Mouse (Mus musculus): ENCODE results near the gene Smim24.
A peak's percentile ranks its signal among the peaks of the same experiment; 100 is the strongest.

Gene Smim24

DNA sequence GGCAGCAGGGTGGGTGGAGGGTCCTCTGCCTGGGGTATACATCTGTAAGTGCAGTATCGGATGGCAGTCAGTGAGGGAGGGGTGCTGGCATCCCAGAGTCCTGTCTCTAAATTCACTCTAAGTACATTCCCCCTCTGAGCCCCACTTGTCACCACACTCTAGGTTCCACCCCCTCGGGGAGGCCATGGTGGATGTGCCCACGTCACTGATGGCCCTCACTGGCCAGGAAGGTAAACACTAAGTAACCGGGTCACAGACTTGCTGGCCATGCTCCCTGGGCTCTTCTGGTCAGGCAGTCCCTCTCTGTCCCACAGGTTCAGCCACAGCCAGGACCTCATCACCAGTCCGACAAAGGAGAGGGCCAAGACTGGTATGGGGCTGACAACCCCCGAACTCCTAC is 29.3 kb downstream of the Smim24 start:
- DNase-seq (ENCODE audit: low read depth, low spot score): peak; percentile 4

DNA sequence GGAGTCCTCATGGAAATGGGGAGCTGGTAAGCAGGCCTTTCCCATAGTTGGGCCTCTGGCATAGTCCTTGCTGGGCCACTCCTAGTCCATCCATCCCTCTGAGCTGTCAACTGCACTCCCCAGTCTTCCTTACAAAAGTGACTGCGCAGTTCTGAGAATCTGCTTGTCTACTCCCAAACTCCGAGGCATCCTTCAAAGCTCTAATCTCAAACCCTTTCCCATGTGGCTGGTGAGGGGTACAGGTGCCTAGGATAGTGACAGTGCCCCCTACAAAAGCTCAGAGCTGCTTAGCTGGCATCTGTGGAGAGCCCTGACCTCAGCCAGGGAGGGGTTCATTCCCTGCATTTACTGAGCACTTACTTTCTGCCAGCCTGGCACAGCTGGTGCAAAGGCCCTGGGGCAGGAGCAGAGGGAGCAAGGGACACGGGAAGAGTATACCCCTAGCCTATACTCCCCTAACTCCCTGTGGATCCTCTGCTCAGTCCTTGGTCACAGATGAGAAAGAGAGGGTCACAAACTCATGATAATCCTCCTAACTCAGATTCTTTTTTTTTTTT is 29.9 kb downstream of the Smim24 start:
- DNase-seq (ENCODE audit: low read depth, low spot score): no peak

DNA sequence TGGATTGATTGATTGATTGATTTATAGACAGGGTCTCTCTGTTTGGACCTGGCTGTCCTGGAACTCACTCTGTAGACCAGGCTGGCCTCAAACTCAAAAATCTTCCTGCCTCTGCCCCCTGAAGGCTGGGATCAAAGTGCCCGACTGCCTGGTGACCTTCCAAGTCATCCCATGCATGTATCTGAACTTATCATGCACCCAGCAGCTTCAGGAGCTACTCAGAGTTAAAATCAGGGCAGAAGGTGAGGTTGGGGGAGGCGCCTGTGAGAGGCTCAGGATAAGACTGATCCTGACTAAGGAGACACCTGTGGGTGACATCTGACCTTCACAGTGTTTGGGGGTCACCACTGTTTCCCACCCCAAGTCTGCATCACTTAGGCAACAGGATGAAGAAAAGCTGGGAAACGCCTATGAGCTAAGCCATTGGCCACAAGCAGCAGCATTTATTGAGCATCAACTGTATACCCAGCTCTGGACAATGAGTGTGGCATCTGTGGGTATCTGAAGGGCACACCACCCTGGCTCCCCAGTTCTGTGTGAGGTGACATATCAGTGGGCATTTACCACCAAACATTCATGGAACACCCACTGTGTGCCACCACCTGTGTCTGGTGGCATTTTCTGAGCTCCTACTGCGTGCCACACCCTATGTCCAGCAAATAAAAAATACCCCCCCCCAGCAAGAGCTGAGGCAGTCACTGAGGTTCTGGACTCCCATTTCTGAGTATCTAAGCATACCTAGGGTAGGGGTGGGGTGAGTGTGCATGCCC is 30.8 kb downstream of the Smim24 start:
- DNase-seq (ENCODE audit: low read depth, low spot score): peak; percentile 7

DNA sequence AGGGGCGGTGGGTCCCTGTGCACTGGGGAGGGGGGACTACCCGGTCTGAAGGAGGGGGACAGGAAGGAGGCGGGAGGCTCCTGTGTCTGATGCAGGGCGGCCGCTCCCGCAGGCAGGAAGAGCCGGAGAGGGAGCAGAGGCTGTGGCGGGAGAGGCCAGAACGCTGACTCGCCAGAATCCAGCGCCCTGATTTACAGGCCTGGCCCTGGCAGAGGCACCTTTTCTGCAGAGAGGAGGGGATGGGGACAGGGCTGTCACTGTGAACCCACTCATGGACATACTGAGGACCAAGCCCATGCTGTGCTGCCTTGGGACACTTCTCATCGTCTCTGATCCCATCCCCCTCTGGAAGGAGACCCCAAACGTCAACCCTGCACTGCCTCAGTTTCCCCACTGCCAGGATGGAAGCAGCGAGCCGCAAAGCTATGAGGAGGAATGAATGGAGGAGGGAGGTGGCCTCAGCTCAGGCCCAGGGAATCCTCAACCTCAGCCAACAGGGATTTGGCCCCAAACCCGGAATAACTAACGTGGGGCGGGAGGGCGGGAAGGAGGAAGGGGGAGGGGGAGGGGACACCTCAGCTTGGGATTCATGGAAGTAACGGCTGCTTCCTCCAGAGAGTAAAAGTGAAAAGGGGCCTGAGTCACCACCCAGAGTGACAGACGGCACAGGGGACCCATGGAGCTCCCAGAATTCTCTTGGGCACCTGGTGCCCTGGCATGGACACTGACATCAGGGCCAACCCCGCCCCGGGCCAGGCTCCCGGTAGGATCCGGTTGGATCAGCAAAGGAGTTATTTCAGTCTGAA is 31.6 kb downstream of the Smim24 start:
- DNase-seq (ENCODE audit: low read depth, low spot score): peak; percentile 91

DNA sequence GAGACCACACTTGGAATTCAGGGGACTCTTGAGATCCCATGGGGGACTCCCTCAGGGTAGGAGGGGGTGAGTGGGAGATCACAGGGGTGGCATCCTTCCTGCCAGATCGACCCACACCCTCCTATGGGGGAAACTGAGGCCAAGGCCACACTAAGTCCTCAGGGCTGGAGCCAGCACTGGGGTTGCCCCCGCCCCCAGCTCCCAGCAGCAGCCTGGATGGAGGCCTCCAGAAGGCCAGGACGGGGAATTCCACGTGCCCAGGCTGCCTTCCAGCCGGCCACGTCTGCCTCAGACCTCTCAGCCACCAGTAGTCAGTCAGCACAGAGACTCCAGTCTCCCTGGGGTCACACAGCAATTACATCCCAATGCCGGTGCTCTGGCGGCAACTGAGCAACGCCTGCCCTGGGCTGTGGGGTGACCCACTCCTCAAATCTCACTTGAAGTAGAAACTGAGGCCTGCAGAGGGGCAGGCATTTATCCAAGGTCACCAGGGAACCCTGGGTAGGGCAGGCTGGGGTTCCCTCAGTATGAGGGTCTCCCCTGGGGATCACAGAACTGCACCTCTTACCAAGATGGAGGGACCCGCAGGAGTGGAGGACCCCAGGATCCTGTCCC is 32.5 kb downstream of the Smim24 start:
- DNase-seq (ENCODE audit: low read depth, low spot score): peak; percentile 68

DNA sequence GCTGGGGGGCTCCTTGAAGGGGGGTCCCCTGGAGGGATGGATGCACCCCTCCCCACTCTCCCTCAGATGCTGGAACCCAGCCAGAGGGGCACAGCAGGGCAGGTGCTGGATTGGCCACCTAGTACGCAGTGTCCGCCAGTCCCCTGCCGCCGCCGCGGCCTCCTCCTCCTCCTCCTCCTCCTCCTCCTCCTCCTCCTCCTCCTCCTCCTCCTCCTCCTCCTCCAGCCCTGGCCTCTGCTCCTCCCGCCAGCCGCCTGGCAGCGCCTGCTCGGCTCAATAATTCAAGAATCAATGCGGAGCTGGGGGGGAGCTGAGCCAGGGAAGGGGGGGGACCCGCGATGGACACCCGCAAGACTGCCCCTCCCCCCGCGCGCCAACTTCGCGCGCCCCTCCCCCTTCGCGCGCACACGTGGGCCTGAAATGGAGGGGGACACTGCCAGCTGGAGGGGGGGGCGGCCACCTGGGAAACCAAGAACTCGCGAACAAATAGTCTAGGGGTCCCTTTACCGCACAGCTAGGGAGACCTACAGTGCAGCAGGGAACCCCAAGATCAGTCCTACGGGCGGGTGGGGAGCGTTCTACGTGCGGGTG is 33.3 kb downstream of the Smim24 start:
- peak; percentile 42 for DNase-seq (ENCODE audit: low read depth, low spot score)

DNA sequence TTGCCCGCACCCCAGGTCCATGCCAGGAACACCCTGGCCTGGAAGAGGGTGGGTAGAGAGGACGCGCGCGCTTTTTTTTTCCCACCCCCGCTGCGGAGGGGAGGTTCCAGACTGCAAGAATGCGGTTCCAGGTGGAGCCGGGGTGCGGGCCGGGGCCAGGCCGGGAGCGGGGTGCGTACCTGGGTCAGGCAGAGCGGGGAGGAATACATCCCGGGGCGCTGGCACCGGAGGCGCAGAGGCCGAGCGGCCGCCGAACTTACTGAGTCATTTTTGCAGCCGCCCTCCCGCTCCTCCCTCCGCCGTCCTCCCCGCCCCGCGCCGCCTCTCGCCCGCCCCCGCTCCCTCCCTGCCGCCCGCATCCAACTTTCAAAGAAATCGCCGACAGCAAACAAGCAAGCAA is 34.0 kb downstream of the Smim24 start:
- peak; percentile 81 for DNase-seq (ENCODE audit: low read depth, low spot score)

DNA sequence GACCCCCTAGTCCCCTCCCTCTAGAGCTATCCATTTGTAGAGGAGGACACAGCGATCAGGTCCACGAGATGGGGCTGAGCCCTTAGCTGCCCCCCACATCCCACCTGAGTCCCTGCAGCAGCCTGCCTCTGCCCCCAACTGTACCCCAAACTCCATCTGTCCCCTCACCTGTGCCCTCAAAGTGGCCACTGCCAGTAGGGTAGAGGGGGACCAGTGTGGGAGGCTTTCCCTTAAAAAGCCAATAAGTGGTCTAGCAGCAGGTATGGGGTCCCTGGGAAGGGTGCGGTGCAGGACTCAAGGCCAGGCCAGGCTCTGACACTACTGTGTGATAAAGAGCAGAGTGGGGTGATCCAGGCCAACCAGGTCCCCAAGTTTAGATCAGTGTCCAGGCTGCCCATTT is 34.5 kb downstream of the Smim24 start:
- DNase-seq (ENCODE audit: low read depth, low spot score): no peak

DNA sequence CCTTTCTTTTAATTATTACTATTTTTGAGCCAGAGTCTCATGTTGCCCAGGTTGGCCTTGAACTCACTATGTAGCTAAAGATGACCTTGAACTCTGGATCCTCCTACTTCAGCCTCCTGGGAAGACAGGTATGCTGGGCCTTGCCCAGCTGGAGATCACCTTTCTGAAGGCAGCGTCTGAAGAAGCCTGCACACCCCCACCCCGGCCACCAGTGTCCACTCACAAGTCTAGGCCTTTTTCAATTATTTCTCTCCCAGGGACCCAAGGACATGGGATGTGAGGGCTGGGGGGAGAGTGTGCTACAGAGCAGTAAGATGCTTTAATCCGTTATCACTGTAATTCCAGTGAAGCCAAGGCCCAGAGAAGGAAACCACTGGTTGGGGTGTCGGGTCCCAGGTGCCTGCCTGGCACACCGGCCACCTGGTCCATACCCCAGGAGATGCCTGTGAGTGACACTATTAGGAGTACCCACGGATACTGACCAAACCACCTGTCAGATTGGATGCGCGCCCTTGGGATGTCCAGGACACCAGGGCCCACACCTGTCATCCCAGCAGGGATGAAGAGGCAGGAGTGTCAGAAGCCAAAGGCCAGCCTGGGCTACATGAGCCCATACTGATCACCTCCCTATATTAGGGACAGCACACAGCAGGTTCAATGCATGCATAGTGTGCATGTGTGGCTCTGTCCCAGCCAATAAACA is 35.1 kb downstream of the Smim24 start:
- peak; percentile 49 for DNase-seq (ENCODE audit: low read depth, low spot score)

DNA sequence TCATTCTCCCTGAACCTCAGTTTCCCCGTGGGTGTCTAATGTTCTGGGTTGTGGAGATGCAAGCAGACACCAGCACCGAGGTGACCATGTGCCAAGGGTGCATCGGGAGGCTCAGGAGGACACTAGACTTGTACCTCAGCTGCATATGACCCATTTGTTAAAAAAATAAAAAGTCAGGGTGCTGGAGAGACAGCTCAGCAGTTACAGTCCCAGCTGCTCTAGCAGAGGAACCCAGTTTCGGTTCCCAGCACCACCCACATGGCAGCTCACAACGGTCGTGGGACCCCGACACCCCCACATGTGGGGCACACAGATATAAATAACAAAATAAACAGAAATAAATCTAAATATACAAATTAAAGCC is 35.6 kb downstream of the Smim24 start:
- no peak for DNase-seq (ENCODE audit: low read depth, low spot score)

DNA sequence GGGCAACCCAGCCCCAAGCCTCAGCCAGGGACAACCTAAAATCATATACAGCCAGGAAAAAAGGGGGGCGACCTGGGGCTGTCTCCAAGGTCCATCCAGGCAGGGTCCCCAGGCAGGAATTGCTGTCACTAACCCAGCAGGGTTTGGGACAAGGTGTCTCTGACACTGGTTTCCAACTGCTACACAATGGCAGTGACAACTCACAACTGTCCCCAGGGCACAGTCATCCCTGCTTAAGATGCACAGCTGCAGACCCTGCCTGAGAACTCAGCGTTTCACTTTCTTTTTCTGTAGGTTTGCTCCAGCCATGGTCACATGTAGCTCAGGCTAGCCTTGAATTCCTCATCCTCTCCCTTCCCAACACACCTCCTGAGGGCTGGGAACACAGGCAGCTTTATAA is 36.2 kb downstream of the Smim24 start:
- DNase-seq (ENCODE audit: low read depth, low spot score): no peak

DNA sequence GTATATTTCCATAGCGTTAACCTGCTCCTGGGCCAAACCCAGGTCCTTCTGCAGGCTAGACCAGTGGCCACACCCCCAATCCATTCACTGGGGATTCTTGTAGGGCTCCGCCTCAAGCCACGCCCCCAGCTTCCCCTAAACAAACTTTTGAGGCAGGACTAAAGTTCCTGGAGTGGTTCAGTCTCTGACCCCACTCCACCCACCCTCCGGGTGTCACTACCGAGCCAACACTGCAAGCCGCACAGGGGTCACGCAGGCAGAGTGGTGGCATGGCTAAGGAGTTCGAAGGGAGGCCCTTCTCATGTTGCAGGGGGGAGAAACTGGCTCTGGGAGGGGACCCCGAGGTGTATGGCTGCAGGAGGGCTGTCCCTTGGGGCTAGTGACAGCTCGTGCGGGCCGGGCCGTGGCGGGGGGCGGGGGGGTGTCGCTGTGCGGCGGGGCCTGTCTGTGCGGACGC is 36.8 kb downstream of the Smim24 start:
- DNase-seq (ENCODE audit: low read depth, low spot score): peak; percentile 88

DNA sequence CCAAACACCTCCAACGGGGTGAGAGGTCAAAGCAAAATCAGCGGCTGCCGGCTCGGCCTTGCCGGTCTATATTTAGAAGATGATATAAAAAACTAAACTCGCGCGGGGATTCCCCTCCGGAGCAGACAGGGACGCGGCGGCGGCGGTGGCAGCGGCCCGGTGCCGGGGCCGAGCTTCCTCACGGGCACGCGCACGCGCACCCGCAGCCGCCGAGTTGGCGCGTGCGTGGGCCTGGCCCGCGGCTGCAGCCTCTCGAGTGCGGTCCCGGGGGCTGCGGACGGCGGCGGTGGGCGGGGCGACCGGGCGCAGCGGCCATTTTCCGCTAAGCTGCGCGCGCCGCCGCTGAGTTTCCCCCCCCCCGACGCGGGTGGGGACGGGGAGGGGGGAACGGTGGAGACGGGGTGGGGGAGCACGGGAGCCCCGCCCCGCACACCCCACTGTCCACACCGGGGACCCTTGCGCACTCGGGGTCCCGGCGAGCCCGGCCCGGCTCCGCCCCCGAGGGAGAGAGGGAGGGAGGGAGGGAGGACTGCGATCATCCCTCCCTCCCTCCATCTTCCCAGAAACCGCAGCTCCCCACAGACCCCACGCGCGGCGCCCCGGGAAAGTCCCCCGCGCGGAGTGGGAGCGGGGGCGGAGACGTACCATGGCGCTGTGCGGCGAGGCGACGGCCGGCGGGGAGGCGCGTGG is 37.4 kb downstream of the Smim24 start:
- DNase-seq (ENCODE audit: low read depth, low spot score): peak; percentile 92

DNA sequence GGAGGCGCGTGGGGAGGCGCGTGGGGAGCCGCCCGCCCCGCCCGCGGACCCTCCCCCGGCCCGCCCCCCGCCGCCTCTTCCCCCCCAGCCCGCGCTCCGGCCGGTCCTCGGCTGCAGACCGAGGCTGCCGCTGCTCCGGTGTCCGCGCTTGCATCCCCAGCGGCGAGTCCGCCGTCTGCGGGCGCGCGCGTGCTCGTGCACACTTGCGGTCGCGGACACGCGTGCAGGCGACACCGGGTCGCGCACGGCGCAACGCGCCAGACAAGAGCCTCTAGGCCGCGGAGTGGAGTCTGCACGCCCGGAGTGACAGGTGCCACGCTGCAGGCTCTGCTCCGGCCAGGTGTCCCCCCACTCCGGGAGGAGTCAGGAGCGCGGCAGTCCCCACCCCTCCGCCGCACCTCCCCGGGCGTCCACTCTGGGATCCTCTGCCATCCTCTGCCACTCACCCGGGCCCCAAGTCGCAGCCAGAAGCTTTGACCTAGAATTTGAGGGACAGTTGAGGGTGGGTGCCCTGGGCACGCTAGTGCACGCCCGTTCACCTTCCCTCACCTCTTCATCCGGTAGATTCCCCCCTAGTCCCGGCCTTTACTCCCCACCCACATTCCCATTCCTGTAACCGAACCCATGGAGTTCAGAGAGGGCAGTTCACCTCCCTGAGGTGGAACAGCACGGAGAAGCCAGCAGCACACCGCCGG is 38.1 kb downstream of the Smim24 start:
- peak; percentile 94 for DNase-seq (ENCODE audit: low read depth, low spot score)

DNA sequence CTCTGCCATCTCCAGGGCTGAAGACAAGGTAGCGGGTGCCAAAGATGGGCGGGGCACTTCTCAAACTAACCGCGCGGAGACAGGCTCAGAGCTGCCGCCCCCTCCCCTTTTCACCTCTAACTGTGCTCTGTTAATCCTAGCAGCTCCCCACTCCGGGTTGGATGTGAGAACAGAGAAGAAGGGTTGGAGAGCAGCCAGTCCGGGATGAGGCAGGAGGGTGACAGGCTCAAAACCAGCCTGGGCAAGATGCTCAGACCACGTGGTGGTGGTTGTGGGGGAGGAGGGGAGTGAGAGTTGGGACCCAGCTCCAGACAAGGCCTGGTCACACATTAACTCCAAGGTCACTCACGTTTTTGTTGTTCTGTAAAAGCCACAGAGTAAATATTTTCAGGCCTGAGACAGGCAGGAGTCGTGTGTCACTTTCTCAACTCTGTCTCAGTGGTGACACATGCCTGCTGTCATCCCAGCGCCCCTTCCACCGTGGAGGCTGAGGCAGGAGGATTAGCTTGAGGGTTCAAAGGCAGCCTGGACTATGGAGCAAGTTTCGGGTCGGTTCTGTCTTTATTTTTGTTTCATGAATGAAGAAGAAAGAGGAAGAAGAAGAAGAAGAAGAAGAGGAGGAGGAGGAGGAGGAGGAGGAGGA is 38.8 kb downstream of the Smim24 start:
- peak; percentile 91 for DNase-seq (ENCODE audit: low read depth, low spot score)

DNA sequence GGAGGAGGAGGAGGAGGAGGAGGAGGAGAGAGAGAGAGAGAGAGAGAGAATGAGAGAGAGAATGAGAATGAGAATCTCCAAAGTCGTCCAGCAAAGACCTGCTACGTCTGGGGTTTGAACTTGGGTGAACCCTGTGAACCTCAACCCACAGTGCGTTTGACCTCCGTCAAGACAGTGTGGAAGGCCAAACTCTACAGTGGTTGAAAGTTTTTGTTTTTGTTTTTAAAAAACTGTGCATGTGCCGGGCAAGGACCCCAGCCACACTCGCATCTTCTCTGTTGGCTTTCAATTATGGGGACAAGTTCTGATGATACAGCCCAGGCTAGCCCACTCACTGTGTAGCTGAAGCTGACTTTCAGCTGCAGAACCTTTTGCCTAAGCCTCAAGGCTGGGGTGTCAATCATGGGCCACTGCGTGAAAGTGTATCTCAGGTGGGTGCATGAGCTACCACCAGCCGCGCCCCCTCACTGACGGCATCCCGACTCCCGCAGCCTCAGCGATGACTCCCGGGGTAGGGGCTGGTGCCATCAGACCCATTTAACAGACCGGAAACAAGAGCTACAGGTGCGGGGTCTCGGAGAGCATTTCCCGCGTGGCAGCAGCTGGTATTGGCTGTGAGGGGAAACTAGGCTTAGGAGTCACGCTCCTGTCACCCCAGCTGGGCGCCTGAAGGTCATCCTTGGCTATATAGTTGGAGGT is 39.5 kb downstream of the Smim24 start:
- DNase-seq (ENCODE audit: low read depth, low spot score): no peak

DNA sequence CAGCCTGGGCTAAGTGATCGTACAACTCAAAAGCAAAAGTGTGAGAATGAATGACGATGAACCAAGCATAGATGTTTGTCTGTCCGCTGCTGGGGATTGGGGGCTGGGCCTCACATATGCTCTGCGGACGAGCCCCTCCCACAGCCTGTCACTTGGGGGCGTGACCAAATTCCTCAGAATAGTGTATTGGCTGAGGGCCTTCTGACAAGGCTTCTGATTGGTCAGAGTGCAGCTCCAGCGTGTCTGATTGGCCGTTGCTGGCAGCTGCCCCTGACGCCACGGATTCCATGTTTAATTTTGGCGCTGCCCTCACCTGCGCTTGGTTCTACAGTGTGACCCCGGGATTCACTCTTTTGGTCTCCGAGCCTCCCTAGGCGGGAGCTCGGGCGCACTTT is 40.0 kb downstream of the Smim24 start:
- peak; percentile 99 for DNase-seq (ENCODE audit: low read depth, low spot score)

DNA sequence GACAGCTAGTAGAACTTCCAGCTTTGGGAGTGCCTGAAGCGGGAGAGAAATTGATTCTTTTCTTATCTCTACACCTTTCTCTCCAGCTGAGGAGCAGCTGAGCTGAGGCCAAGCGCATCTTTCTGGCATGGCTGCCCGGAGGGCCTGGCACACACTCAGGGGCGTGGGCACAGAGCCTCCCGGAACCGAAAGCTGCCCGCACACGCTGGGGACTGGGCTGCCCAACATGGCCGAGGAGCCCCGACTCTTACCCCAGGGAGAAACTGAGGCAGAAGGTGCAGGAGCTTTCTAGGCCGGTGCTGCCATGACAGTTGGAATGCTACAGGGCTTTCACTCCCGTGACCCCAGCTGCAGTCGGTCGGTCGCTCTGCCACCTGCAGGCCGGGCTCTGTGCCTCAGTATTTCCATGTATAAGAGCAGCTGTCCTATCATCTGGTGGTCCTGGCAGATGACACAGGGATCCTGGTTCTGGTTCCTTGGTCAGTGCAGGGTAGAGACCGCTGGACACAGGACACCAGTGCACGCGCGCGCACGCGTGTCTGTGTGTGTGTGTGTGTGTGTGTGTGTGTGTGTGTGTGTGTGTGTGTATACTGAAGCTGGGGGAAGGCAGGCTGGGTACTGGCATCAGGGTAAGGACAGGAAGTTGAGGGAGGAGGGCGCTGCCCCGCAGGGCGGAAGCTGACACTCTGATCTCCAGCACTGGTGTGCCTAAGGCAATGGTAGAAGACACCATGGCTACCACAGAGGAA is 40.9 kb downstream of the Smim24 start:
- peak; percentile 43 for DNase-seq (ENCODE audit: low read depth, low spot score)
